ENCODE assay signal across 8 mouse cellular contexts in genomic region chr10:7667342-7667802, GRCm38 (mm10). TPM values are rescaled to one million over a fixed set of nuclear protein-coding genes. Genes with fewer than 3 reads are reported as not detected.
DNase-seq lines count a peak whose midpoint lies in the region; ATAC-seq and TF ChIP-seq lines count a peak whose summit lies in the region.

Gene Nup43, plus strand, starts transcription at chr10:7667503.

- TF ChIP-seq POLR2A in testis, adult 2 months (IDR thresholded peaks at IDR 0.05; ENCODE audit: control insufficient read depth, low read depth, low read length): peak; percentile 57; the same call in 1 of the 2 replicates

- no peak for TF ChIP-seq CTCF in testis, adult 2 months (IDR thresholded peaks at IDR 0.05; ENCODE audit: control insufficient read depth, insufficient read depth, insufficient replicate concordance, low read depth, low read length)

- H3K9me3 ChIP-seq in forebrain, embryonic 10.5 days: no peaks in the 10 kb centered on the region
- no peaks in the 10 kb centered on the region for H3K9me3 ChIP-seq in heart, embryonic 16.5 days (replicated peaks; ENCODE audit: control insufficient read depth, low read length)
- H3K9me3 ChIP-seq in liver, embryonic 16.5 days (replicated peaks; ENCODE audit: control insufficient read depth, low read length): no peaks in the 10 kb centered on the region
- H3K9me3 ChIP-seq in neural tube, embryonic 13.5 days: no peaks in the 10 kb centered on the region

- peak within 1 kb of the TSS; percentile 88 for H3K27ac ChIP-seq in forebrain, embryonic 10.5 days
- H3K27ac ChIP-seq in heart, embryonic 16.5 days (ENCODE audit: low read length): peak within 1 kb of the TSS; percentile 73
- H3K27ac ChIP-seq in liver, embryonic 16.5 days (ENCODE audit: low read length): peak within 1 kb of the TSS; percentile 59
- peak within 1 kb of the TSS; percentile 59; the same call in 1 of the 2 replicates for H3K27ac ChIP-seq in neural tube, embryonic 13.5 days (replicated peaks)
- no peak within 1 kb of the TSS for H3K27ac ChIP-seq in testis, adult 2 months (ENCODE audit: control insufficient read depth, insufficient read depth, low read depth, low read length)

- no peaks in the 10 kb centered on the region for H3K27me3 ChIP-seq in forebrain, embryonic 10.5 days (ENCODE audit: poor library complexity, severe bottlenecking)
- no peaks in the 10 kb centered on the region for H3K27me3 ChIP-seq in heart, embryonic 16.5 days (ENCODE audit: control insufficient read depth, insufficient read depth, low read length)
- H3K27me3 ChIP-seq in liver, embryonic 16.5 days (ENCODE audit: control insufficient read depth, insufficient read depth, low read depth, low read length): no peaks in the 10 kb centered on the region
- no peaks in the 10 kb centered on the region for H3K27me3 ChIP-seq in neural tube, embryonic 13.5 days
- H3K27me3 ChIP-seq in testis, adult 2 months (ENCODE audit: control insufficient read depth, insufficient read depth, low read length): no peaks in the 10 kb centered on the region

- H3K36me3 ChIP-seq in forebrain, embryonic 10.5 days (replicated peaks): peaks cover 32% of the 10 kb centered on the region
- peaks cover 3% of the 10 kb centered on the region for H3K36me3 ChIP-seq in heart, embryonic 16.5 days (ENCODE audit: control insufficient read depth, insufficient read depth)
- peaks cover 4% of the 10 kb centered on the region for H3K36me3 ChIP-seq in liver, embryonic 16.5 days (ENCODE audit: control insufficient read depth, insufficient read depth)
- peaks cover 23% of the 10 kb centered on the region for H3K36me3 ChIP-seq in neural tube, embryonic 13.5 days
- no peaks in the 10 kb centered on the region; the same call in 1 of the 2 replicates for H3K36me3 ChIP-seq in testis, adult 2 months (ENCODE audit: control insufficient read depth, insufficient read depth, low read length)

- peak within 1 kb of the TSS; percentile 84 for H3K9ac ChIP-seq in heart, embryonic 16.5 days (ENCODE audit: low read length)
- peak within 1 kb of the TSS; percentile 66 for H3K9ac ChIP-seq in liver, embryonic 16.5 days (ENCODE audit: low read depth, low read length)
- peak within 1 kb of the TSS; percentile 76 for H3K9ac ChIP-seq in neural tube, embryonic 13.5 days

- peak within 1 kb of the TSS; percentile 89 for H3K4me3 ChIP-seq in forebrain, embryonic 10.5 days
- peak within 1 kb of the TSS; percentile 95 for H3K4me3 ChIP-seq in heart, embryonic 16.5 days (ENCODE audit: low read length)
- peak within 1 kb of the TSS; percentile 75 for H3K4me3 ChIP-seq in liver, embryonic 16.5 days (ENCODE audit: low read depth, low read length)
- H3K4me3 ChIP-seq in neural tube, embryonic 13.5 days: peak within 1 kb of the TSS; percentile 85
- peak within 1 kb of the TSS; percentile 81 for H3K4me3 ChIP-seq in testis, adult 2 months (ENCODE audit: control insufficient read depth, low read depth, low read length)

- under 1% methylated on average over 24 of the region's 24 CpGs for WGBS in forebrain, embryonic 10.5 days
- 0% methylated on average over 24 of the region's 24 CpGs for WGBS in heart, embryonic 16.5 days
- under 1% methylated on average over 24 of the region's 24 CpGs for WGBS in liver, embryonic 16.5 days (ENCODE audit: insufficient replicate concordance)
- 0% methylated on average over 24 of the region's 24 CpGs for WGBS in neural tube, embryonic 13.5 days

- peak within 1 kb of the TSS; percentile 94 for H3K4me2 ChIP-seq in heart, embryonic 16.5 days (ENCODE audit: low read depth, low read length)
- H3K4me2 ChIP-seq in liver, embryonic 16.5 days (ENCODE audit: low read depth, low read length): peak within 1 kb of the TSS; percentile 93
- H3K4me2 ChIP-seq in neural tube, embryonic 13.5 days: peak within 1 kb of the TSS; percentile 87

- peaks cover 17% of the 10 kb centered on the region for H3K4me1 ChIP-seq in forebrain, embryonic 10.5 days
- H3K4me1 ChIP-seq in heart, embryonic 16.5 days (ENCODE audit: control insufficient read depth, insufficient read depth, low read length): peaks cover 15% of the 10 kb centered on the region
- peaks cover 20% of the 10 kb centered on the region for H3K4me1 ChIP-seq in liver, embryonic 16.5 days (ENCODE audit: control insufficient read depth, low read depth, low read length)
- H3K4me1 ChIP-seq in neural tube, embryonic 13.5 days (replicated peaks): peaks cover 20% of the 10 kb centered on the region
- no peaks in the 10 kb centered on the region; the same call in 1 of the 2 replicates for H3K4me1 ChIP-seq in testis, adult 2 months (ENCODE audit: control insufficient read depth, insufficient read depth, low read length)

- DNase-seq in CD8-positive naive resting alpha-beta T cell, adult 2 months (ENCODE audit: low read depth in 2 of 2, low spot score in 2 of 2): peak; percentile 76 to 83
- peak; percentile 88 for DNase-seq in c-Kit-positive CD71-negative TER-119-negative erythroid progenitor cells, embryonic 14.5 days (ENCODE audit: low read depth)
- DNase-seq in forebrain, embryonic 10.5 days (ENCODE audit: extremely low spot score, low spot score): peak; percentile 88
- peak; percentile 95 to 97 for DNase-seq in kidney, postnatal 4 days

- peak; percentile 69 for ATAC-seq in heart, embryonic 16.5 days (replicated peaks; ENCODE audit: extremely low read depth, insufficient read depth, low FRiP score)
- ATAC-seq in liver, embryonic 16.5 days (ENCODE audit: low read depth): peak; percentile 63
- peak; percentile 80 for ATAC-seq in neural tube, embryonic 13.5 days (ENCODE audit: low read depth)

RNA-seq across cellular contexts. Expression of gene Nup43, which starts in this region (rescaled TPM):
- polyA plus RNA-seq in forebrain, embryonic 10.5 days (2016; fragmentation: Nextera tagmentation; extraction: Ambion mirVana): 93.1 and 93.6 TPM in 2 replicates
- polyA plus RNA-seq in heart, embryonic 16.5 days (2015; fragmentation: Nextera tagmentation; extraction: Ambion mirVana): 31.8 and 32.4 TPM in 2 replicates
- polyA plus RNA-seq in liver, embryonic 16.5 days (2015; fragmentation: Nextera tagmentation; extraction: Ambion mirVana): 17.4 and 20.8 TPM in 2 replicates
- 35.1 and 35.7 TPM in 2 replicates for polyA plus RNA-seq in neural tube, embryonic 13.5 days (2015; fragmentation: Nextera tagmentation; extraction: Ambion mirVana)
- polyA plus RNA-seq in testis, adult 2 months (2012; rRNA removed): 26.0 and 27.5 TPM in 2 replicates
